Mouse (Mus musculus): Measurements from ENCODE around the gene Oxsm.

The Oxsm gene

GRCm38 (mm10) chr14:16242193-16242815 is 7.3 kb downstream of the Oxsm start:
- DNase-seq (ENCODE audit: extremely low spot score, low spot score) = no peak

- DNase-seq (ENCODE audit: extremely low spot score, low spot score) = no peak
Measured at GRCm38 (mm10) chr14:16236466-16236865, 13.1 kb downstream of the Oxsm start.

GRCm38 (mm10) chr14:16233515-16233914 is 16.1 kb downstream of the Oxsm start:
- no peak for DNase-seq (ENCODE audit: extremely low spot score, low spot score)

- no peak for DNase-seq (ENCODE audit: extremely low spot score, low spot score)
Measured at GRCm38 (mm10) chr14:16230581-16230980, 19.0 kb downstream of the Oxsm start.

GRCm38 (mm10) chr14:16229395-16229794 is 20.2 kb downstream of the Oxsm start:
- no peak for DNase-seq (ENCODE audit: extremely low spot score, low spot score)

GRCm38 (mm10) chr14:16219015-16219414 is 30.6 kb downstream of the Oxsm start:
- no peak for DNase-seq (ENCODE audit: extremely low spot score, low spot score)

- DNase-seq (ENCODE audit: extremely low spot score, low spot score) = no peak
Measured at GRCm38 (mm10) chr14:16207722-16208121, 41.9 kb downstream of the Oxsm start.

GRCm38 (mm10) chr14:16201673-16202072 is 47.9 kb downstream of the Oxsm start:
- no peak for DNase-seq (ENCODE audit: extremely low spot score, low spot score)

GRCm38 (mm10) chr14:16200969-16201638 is 48.5 kb downstream of the Oxsm start:
- DNase-seq (ENCODE audit: extremely low spot score, low spot score) = no peak

GRCm38 (mm10) chr14:16200220-16200912 is 49.2 kb downstream of the Oxsm start:
- no peak for DNase-seq (ENCODE audit: extremely low spot score, low spot score)

- DNase-seq (ENCODE audit: extremely low spot score, low spot score) = no peak
Measured at GRCm38 (mm10) chr14:16196518-16196917, 53.1 kb downstream of the Oxsm start.

- DNase-seq (ENCODE audit: extremely low spot score, low spot score) = no peak
Measured at GRCm38 (mm10) chr14:16195486-16195885, 54.1 kb downstream of the Oxsm start.

- no peak for DNase-seq (ENCODE audit: extremely low spot score, low spot score)
Measured at GRCm38 (mm10) chr14:16194125-16194524, 55.5 kb downstream of the Oxsm start.

- no peak for DNase-seq (ENCODE audit: extremely low spot score, low spot score)
Measured at GRCm38 (mm10) chr14:16189142-16189541, 60.5 kb downstream of the Oxsm start.
